Mouse (Mus musculus) liver (tissue): ENCODE results near the gene Adcy5.

Source experiments
- DNase-seq: peaks from one replicate; pipeline ENCODE4 v3.0.0-alpha.2; 2020; ENCODE audit warnings: mixed read lengths

The Adcy5 gene

DNA sequence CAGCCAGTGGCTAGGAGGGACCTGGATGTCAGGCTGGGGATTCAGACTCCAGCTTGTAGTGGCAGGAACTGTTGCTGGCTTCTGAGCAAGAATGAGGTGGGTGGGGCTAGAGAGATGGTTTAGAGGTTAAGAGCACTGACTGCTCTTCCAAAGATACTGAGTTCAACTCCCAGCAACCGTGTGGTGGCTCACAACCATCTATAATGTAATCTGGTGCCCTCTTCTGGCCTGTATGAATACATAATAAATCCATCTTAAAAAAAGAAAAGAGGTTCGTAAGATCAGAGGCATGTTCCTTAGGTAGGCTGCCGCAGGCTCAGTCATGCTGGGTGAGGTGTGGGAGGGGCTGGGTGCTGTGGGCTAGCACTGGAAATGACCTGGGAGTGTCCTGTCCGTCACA, 116.9 kb downstream of the Adcy5 start:
- DNase-seq = no peak

DNA sequence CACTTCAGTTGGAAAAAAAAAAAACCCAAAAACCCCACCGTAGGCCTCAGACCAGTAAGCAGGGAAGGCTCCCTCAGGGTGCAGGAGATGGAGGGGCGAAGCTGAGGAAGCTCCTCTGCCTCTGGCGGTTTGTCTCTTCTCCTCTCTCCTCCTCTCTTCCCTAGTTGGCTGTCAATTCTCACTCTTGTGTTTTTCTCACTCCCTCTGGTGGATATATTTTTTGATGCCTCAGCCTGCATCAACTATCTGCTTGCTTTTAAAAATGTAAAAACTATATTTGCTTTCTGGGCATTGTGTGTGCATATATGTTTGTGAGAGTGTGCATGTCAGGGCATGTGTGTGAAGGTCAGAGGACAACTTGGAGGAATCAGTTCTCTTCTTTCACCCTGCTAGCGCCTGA, 117.7 kb downstream of the Adcy5 start:
- no peak for DNase-seq

DNA sequence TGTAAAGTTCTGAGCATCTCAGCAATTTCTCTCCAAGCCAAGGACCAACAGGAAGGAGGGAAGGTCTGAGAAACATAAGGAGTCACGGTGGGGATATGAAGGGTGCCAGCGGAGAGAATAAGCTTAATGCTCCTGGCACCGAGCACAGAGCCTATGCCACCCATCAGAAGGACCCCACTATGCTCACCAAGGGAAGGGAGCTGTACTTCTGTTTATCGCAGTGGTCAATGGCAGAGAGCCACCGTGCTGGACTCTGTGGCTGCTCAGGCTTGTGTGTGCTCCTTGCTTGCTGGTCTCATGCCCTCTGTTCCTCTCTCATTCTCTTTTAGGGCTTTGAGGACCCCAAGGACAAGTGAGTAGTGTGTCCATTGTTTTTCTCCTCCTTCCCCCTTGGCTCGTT, 123.5 kb downstream of the Adcy5 start:
- no peak for DNase-seq

DNA sequence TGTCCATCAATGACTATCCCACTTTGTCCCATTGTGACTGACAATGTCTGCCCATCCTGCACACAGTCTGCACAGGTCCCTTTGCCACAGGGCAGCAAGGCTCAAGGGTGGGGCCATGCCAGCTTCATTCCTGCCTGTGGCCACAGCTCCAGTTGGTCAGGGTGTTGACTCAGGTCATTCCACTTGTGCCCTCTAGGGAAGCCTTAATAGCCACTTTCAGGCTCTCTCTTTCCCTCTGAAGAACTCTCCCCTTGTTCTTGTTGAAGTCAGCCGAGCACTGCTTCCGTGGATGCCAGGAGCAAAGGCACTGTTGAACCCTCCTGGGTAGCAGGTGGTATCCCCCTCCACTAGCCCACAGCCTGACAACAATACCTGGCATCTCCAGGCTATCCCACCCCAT, 127.8 kb downstream of the Adcy5 start:
- DNase-seq = no peak

DNA sequence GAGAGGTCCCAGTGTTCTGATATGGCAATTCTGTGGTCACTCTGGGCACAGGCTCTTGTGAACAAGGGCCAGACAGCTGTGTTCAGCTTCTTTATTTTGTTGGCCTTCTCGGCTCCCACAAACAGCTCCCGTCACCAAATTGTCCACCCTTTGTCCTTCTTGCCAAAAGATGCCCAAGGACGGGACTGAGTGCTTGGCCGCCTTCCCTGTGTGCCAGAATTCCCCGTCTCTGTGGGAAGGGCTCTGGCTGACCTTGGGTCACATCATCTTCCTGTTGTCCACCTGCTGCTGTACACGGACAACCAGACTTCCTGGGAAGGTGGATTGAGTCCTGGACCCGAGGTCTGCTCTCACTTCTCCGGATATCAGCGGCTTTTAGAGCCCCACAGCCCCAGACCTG, 131.1 kb downstream of the Adcy5 start:
- no peak for DNase-seq

DNA sequence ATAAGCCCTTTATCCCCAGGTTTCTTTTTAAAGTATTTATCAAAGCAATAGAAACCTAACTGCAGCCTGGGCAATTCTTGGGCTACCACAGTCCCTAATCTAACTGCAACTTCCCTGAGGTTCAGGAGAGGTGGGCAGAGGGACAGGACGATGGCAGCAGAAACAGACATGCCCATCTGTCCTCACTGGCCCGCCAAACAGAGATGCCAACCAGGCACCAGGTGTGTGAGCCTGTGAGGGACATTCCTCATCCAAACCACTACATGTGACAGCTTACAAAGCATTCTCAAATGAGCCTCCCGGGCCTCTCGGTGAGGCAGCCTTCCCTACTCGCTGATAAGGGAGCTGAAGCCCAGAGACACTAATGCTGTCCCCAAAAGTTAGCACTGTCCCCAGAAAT, 132.6 kb downstream of the Adcy5 start:
- DNase-seq = no peak

- no peak for DNase-seq
Observed at GRCm38 (mm10) chr16:35297786-35298185, 143.1 kb downstream of the Adcy5 start.

DNA sequence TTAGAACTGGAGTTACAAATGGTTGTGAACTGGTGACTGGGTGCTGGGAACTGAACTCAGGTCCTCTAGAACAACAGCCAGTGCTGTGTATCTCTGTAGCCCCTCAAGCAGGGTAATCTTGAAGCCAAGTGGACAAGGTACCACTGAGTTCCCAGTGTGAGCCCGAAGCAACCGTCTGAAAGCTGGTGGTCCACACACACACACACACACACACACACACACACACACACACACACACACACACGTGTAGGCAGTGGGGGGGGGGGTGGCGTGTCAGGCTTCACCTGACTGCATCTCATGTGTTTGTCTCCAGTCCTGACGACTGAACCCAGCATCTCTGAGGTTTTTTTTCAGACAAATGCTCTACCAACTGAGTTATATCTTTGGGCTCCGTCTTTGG, 145.5 kb downstream of the Adcy5 start:
- no peak for DNase-seq

- peak; percentile 30 for DNase-seq
Observed at GRCm38 (mm10) chr16:35302441-35303280, 148.0 kb downstream of the Adcy5 start.

GRCm38 (mm10) chr16:35303721-35304120, 149.0 kb downstream of the Adcy5 start:
- DNase-seq = no peak

GRCm38 (mm10) chr16:35304416-35304815, 149.7 kb downstream of the Adcy5 start:
- DNase-seq = no peak

DNA sequence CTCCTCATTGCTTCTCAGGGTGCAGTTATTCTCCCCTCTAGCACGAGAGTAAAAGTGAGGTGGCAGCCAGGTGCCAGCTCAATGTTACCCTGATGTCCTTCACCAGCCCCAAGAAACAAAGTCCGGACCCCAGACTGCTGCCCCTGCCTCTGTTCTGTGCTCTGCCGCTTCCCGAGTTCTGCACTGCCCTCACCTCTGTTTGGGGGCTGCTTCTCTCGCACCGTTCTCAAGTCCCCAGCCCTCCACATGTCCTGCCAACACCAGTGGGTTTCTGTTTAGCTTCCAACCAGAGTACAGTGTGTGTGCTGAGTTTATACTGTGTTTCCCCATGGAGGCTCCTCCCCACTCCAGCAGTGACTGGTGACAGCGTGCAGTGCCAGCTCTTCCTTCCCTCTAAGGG, 150.5 kb downstream of the Adcy5 start:
- no peak for DNase-seq

DNA sequence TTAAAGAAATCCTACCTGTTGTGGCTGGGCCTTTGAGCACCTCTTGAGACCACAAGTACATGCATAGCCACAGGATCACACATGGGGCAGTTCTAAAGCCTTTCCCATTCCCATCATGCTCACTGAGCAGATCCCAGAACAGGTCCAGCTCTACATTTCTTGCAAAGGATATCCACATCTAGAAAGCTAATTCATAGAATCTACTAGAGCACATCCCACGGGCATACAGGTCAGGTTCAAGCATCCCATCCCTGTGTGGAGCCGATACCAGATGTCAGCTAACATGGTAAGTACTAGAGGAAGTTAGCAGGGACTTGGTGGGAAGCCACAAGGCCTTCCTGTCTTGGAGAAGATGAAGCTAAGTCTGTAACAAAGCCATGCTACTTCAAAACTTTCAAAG, 152.0 kb downstream of the Adcy5 start:
- DNase-seq = no peak

DNA sequence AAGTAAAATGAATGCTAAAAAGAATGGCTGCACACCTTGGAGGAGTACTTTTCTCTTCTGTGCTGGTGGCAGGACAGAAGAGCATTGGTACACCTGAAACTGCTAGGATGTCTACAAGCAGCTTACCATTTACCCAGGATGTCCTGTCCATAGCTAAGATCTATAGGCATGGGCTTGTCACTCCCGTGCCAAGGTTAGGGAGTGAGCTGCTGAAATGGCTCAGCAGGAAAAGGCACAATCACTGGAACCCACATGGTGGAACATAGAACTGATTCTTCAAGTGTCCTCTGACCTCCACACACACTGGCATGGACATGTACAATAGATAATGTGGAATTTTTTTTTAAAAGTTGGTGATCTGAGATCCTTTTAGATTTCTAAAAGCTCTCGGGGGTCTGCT, 152.7 kb downstream of the Adcy5 start:
- no peak for DNase-seq

- DNase-seq = no peak
Observed at GRCm38 (mm10) chr16:35308016-35308415, 153.3 kb downstream of the Adcy5 start.

DNA sequence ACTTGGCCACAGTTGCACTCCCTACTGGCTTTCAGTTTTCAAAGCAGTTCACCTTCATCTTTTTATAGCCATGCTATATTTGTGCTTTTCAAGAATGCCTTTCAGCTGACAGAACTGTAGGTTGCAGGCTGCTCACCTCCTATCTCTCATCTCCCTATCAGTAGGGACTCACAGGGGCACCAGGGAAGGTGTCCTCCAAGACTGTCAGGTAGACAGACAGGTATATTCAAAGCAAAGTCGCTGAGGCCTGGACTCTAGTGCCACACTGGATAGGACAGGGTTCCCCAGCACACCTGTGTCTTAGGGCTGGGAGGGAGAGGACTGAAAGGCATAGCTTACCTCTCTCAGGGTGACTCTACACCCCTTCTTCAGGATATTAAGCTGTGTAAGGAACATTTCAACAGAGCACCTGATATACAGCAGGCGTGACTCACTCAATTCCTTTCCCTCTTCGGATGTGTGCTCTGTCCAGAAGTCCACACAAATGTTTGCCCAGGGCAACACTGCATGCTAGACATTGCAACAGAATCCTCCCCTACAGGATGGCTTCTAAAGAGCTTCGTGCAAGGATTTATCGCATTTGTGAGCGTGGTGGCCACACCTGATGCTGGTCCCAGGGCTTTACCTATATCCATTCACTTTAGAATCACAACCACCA, 153.9 kb downstream of the Adcy5 start:
- no peak for DNase-seq

DNA sequence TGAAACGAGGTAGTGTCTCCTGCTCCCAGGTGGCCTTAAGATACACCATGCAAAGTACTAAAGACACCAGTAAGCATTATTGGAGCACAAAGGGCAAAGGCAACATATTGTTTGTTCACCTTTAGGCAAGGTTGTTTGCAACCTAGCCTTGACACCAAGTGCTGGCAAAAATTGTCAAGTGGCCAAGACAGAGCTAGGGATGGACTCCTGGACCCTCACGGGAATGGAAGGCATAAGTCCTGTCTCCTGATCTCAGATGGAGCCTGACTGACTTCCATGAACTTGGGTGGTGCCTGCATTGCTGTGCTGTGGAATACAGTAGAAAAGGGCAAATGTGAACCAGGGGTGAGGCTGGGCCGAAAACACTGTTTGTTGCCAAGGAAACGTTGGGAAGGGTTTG, 155.0 kb downstream of the Adcy5 start:
- no peak for DNase-seq

GRCm38 (mm10) chr16:35310551-35311110, 156.0 kb downstream of the Adcy5 start:
- no peak for DNase-seq

GRCm38 (mm10) chr16:35311586-35311985, 156.9 kb downstream of the Adcy5 start:
- DNase-seq = no peak

DNA sequence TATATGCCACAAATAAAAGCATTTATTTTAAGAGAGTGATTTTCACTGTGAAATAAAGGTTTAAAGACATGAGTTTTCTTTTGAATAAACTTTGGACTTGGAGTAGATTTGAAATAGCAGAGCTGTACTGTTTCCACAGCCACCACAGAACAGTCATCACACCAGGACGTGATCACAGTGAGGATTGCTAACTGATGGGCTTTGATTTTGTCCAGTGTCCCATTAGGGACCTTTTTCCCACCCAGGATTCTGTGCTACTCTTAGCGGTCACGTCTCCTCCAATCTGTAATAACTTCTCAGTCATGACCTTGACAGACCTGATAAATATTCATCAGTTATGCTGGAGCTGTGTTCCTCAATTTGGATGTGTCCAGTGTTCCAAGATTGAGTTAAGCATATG, 160.8 kb downstream of the Adcy5 start:
- no peak for DNase-seq

DNA sequence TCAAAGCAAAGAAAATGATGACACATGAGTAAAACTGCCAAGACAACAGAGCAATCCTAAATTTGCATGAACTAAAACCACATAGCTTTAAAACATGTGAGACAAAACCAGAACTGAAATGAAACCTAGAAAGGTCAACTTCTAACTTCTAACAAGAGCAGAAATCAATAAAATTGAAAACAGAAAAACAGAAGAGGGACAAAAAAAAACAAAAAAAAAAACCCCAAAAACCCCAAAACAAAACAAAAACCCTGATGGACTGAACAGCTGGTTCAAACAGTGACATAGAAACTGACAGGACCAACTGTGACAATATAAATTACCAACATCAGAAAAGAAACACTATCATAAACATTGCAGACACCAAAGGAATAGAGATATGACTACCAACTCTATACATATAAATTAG, 162.2 kb downstream of the Adcy5 start:
- DNase-seq = no peak

DNA sequence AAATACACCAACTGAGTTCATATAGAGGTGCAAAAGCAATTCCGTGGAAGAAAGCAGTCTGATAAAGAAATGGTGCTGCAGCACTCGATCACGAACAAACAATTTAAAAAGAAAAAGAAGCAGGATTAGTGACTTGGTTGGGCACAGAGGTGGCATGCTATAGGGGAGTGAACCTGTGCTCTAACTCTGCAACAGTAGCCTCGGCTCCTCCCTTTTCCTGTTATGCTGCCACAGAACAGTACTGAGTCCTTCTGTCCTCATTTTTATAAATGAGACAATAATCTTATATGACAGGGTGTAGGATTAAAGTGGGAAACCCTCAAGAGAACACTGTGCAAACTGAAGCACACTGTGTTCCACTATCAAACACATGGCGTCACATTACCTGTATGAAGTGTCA, 162.8 kb downstream of the Adcy5 start:
- no peak for DNase-seq

- no peak for DNase-seq
Observed at GRCm38 (mm10) chr16:35318397-35318796, 163.7 kb downstream of the Adcy5 start.

DNA sequence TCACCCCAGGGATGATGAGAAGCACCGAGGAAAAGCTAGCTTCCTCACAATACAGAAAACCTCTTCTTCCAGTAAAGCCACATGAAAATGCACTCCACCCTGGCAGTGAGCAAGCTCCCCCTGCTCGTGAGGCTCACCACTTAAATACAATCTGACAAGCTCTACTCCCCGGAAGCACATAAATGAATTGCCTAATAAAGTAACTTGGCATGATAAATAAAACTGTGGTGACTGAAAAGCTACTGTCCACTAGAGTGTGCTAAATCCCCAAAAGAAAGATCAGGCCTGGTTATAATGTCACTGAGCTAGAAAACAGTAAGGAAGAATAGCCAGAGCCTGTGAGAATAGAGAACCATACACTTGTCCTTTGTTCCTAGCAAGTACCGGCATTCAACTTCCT, 164.7 kb downstream of the Adcy5 start:
- DNase-seq = no peak
